Mouse (Mus musculus) C2C12 (cell line): Measurements from ENCODE around the gene Ttc39b. TPM values are rescaled to one million over a fixed set of nuclear protein-coding genes. Genes with fewer than 3 reads are reported as not detected.

ENCODE experiments used
- H3K27me3 ChIP-seq: one replicate; pipeline ENCODE4 v1.6.1; 2011; ENCODE audit not compliant: control insufficient read depth, insufficient read depth, insufficient read length
- H3K36me3 ChIP-seq: one replicate; pipeline ENCODE4 v1.6.1; 2011; ENCODE audit not compliant: control insufficient read depth, insufficient read depth
- H3K4me3 ChIP-seq: one replicate; pipeline ENCODE4 v1.5.1; 2011; ENCODE audit warnings: mild to moderate bottlenecking, control low read depth; ENCODE audit not compliant: poor library complexity, insufficient read depth, severe bottlenecking
- H3K79me2 ChIP-seq: one replicate; pipeline ENCODE4 v1.6.1; 2011; ENCODE audit not compliant: control insufficient read depth, insufficient read depth
- H3K79me3 ChIP-seq: one replicate; pipeline ENCODE4 v1.6.1; 2011; ENCODE audit warnings: low read depth, control low read depth
- H3ac ChIP-seq: one replicate; pipeline ENCODE3; 2011; ENCODE audit warnings: low read depth; ENCODE audit not compliant: control insufficient read depth, insufficient read length
- CEBPB ChIP-seq: IDR thresholded peaks from one replicate; pipeline ENCODE4 v1.6.1; 2011; ENCODE audit warnings: low read depth, mild to moderate bottlenecking, control low read depth, moderate library complexity
- CTCF ChIP-seq: IDR thresholded peaks from one replicate; pipeline ENCODE4 v1.5.1; 2011; ENCODE audit not compliant: control insufficient read depth, insufficient read depth, insufficient read length
- FOSL1 ChIP-seq: IDR thresholded peaks from one replicate; pipeline ENCODE4 v1.8.0; 2011; ENCODE audit warnings: mild to moderate bottlenecking, low read length; ENCODE audit not compliant: poor library complexity, insufficient read depth, severe bottlenecking
- MAX ChIP-seq: IDR thresholded peaks from one replicate; pipeline ENCODE4 v1.6.1; 2011; ENCODE audit warnings: mild to moderate bottlenecking, control low read depth
- MYOD1 ChIP-seq: IDR thresholded peaks from one replicate; pipeline ENCODE4 v1.6.1; 2011; ENCODE audit warnings: low read depth; ENCODE audit not compliant: control insufficient read depth, insufficient read length
- MYOG ChIP-seq: IDR thresholded peaks from one replicate; pipeline ENCODE4 v1.6.1; 2011; ENCODE audit not compliant: control insufficient read depth, insufficient read length; ENCODE audit errors: extremely low read depth
- USF1 ChIP-seq: IDR thresholded peaks from one replicate; pipeline ENCODE4 v1.6.1; 2011; ENCODE audit warnings: low read depth, mild to moderate bottlenecking, control low read depth, moderate library complexity
- polyA plus RNA-seq: library from polyadenylated mRNA; unstranded; fragments of >200 nt; fragmentation: generic; extraction: Trizol; gene quantifications from one replicate; pipeline ENCODE4 v1.2.1, GENCODE M21; 2012; ENCODE audit warnings: missing spikeins

The Ttc39b gene
- polyA plus RNA-seq, 1 experiment = 23.6 TPM

DNA sequence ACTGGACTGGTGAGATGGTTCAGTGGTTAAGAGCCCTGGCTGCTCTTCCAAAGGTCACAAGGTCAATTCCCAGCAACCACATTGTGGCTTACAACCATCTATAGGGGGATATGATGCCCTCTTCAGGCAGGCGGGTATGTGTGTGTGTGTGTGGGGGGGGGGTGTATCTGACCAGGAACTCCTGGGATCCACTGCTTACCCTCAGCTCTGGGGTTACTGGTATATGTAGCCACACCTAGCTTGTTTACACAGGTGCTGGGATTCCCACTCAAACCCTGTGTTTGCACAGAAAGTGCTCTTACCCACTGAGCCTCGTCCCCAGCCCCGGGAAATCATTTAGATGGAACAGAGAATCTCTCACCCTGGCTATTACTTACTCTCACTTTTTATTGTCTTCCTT, 13.7 kb upstream of the Ttc39b start:
- no peaks in the 10 kb centered on the region for H3K27me3 ChIP-seq
- no peaks in the 10 kb centered on the region for H3K79me3 ChIP-seq
- no peaks in the 10 kb centered on the region for H3K79me2 ChIP-seq
- H3K36me3 ChIP-seq = no peaks in the 10 kb centered on the region
- no peak overlapping the region for H3K4me3 ChIP-seq
- H3ac ChIP-seq = no peak overlapping the region
- TF ChIP-seq MAX (no peak), CTCF (no peak), MYOD1 (no peak), FOSL1 (no peak), CEBPB (no peak), USF1 (no peak), MYOG (no peak)

DNA sequence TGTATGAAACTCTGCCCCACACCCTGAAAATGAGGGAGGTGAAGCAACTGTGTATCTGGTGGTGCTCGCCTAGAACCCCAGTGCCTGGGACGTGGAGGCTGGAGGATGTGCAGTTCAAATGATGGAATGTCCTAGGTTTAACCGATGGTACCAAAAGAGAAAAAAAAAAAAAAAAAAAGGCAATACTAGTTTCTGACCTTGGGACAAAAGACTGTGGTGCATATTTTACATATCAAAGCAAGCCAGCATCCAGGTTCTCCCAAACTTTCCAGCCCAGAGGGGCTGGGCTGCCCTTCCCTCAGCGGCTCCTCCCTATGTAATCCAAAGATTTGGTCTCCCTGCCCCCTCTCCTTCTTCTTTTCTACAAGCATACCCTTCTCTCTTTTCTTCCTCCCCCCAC, 6.3 kb upstream of the Ttc39b start:
- no peaks in the 10 kb centered on the region for H3K36me3 ChIP-seq
- H3K27me3 ChIP-seq = no peaks in the 10 kb centered on the region
- no peaks in the 10 kb centered on the region for H3K79me2 ChIP-seq
- TF ChIP-seq CTCF (no peak), CEBPB (no peak), MYOD1 (no peak), FOSL1 (no peak)
- H3K4me3 ChIP-seq = no peak overlapping the region
- H3ac ChIP-seq = no peak overlapping the region
- H3K79me3 ChIP-seq = no peaks in the 10 kb centered on the region

DNA sequence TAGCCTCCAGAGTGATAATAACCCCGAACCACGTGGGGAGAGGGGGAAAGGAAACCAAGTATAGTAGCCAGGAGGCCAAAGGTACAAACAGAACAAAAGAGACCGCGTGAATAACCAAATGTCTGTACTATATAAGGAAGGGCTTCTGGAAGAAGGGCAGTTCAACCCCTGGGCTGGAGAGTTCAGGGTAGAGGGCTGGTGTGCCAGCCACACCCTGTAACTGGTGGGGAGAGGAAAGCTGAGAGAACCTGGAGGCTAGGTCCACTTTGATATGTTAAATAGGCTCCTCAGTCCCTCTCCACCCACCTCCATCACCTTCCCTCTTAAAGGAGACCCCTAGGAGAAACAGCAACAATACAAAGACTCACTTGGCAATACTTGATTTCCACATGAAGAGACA, 5.6 kb upstream of the Ttc39b start:
- Histone ChIP-seq H3K79me2 (no peaks in the 10 kb centered on the region), H3K79me3 (no peaks in the 10 kb centered on the region), H3K4me3 (no peak overlapping the region), H3K27me3 (no peaks in the 10 kb centered on the region), H3ac (no peak overlapping the region), H3K36me3 (no peaks in the 10 kb centered on the region)
- TF ChIP-seq FOSL1 (no peak), MAX (no peak)

DNA sequence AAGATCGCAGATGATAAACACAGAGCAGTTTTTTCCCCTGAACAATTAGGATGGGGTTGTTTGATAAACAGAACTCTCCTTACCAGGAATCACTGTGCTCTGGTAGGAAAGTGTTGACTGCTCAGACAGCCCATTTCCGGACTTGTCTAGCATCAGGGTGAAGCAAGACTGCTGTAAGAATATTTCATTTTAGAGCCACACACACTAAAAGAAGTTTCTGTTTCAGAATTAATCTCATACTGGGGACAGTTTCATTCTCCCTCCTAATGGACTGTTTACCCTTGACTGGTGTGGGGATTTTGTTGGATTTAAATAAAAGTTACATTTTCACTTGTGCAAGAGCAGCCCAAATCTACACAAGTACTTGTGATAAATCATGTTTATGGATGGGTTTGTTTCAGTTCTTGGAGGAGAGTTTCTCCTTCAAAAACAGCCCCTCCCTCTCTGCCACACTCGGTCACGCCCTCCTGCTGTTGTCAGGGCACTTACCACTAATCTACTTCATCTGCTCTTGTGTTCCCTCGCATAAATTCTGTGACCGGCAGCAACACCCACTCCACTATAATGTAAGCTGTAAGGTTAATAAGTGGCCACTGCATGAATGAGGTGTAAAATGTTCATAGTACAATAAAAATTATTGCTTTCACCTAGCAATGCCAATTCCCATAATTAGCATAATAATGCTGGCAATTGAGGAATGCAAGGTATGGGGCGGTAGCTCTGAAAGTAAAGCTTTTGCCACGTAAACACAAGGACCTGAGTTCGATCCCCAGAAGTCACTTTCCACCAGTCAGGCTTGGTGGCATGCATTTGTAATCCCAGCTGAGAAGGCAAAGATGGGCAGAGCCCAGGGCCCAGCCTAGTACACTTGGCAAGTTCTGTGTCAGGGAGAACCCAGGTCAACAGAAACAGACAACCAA, 4.2 kb upstream of the Ttc39b start:
- Histone ChIP-seq H3K79me3 (peaks cover under 1% of the 10 kb centered on the region), H3ac (no peak overlapping the region), H3K27me3 (no peaks in the 10 kb centered on the region), H3K36me3 (no peaks in the 10 kb centered on the region), H3K79me2 (peaks cover 2% of the 10 kb centered on the region), H3K4me3 (no peak overlapping the region)
- no peak for TF ChIP-seq CEBPB

DNA sequence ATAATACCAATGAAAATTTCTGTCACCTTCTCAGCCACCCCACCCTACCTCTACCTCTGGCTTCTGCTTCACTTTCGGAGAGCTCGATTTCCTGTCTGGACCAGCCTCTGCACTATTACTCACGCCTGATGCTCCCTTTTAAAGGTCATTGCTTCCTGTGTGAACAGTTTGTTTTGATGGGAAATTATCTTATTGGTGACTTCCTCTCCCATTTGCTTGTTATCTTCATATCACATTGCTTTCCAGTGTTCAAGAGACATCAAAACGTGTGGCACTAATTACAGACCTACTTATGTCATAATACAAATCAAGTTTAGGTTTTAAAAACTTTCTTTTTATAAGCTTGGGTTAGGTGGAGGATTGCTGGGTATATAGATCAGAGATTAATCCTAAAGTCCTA, 3.5 kb upstream of the Ttc39b start:
- Histone ChIP-seq H3K4me3 (no peak overlapping the region), H3K79me2 (peaks cover 10% of the 10 kb centered on the region), H3ac (no peak overlapping the region), H3K79me3 (peaks cover 7% of the 10 kb centered on the region), H3K36me3 (no peaks in the 10 kb centered on the region), H3K27me3 (no peaks in the 10 kb centered on the region)
- TF ChIP-seq CTCF (no peak), MAX (no peak), CEBPB (no peak), FOSL1 (no peak), USF1 (no peak)

DNA sequence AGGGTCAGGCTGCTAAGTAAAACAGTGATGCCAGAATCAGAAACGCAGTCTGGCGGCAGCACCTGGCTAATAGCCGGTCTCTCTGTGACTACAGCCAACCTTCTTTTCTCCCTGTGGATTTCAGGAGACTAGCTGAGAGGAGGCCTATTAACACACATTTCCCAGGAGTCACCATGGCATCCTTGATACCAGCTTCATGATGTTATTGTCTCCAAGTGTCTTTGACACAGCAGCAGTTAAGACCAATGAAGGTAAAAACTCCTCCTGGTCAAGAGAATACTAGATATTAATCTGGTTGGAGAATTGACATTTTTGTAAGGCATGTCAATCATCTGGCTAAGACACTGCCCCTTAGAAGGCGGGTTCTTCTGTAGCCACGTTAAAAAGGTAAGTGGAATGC, 1.3 kb upstream of the Ttc39b start:
- Histone ChIP-seq H3ac (no peak overlapping the region), H3K27me3 (no peaks in the 10 kb centered on the region), H3K79me3 (peaks cover 28% of the 10 kb centered on the region), H3K36me3 (no peaks in the 10 kb centered on the region), H3K79me2 (peaks cover 31% of the 10 kb centered on the region), H3K4me3 (no peak overlapping the region)
- no peak for TF ChIP-seq MYOD1
- no peak for TF ChIP-seq CTCF
- TF ChIP-seq CEBPB = no peak
- no peak for TF ChIP-seq MAX
- no peak for TF ChIP-seq MYOG
- no peak for TF ChIP-seq USF1
- TF ChIP-seq FOSL1 = no peak
